Mouse (Mus musculus) liver, postnatal 0 days (tissue): ENCODE measurements around the gene Nrxn1.

Experiments
- CTCF ChIP-seq: sonication (generic); IDR thresholded peaks from 2 replicates; pipeline ENCODE4 v1.5.1; 2016; ENCODE audit warnings: antibody characterized with exemption, low read depth
- EP300 ChIP-seq: IDR thresholded peaks from 2 replicates; pipeline ENCODE4 v1.6.1; 2016; ENCODE audit warnings: antibody characterized with exemption, low read depth, mild to moderate bottlenecking

GRCm38 (mm10) chr17:90531443-90531842 is 561.4 kb downstream of the Nrxn1 start:
- no peak for TF ChIP-seq CTCF
- no peak for TF ChIP-seq EP300
